Mouse (Mus musculus) brain, embryonic 14.5 days (tissue): ENCODE results near the gene Gm20425.

Experiments
- CTCF ChIP-seq: fragments of 200-500 bp; IDR thresholded peaks from 2 replicates; pipeline ENCODE4 v1.5.1; 2012; ENCODE audit warnings: inconsistent platforms, mild to moderate bottlenecking, moderate library complexity, borderline replicate concordance; ENCODE audit not compliant: insufficient read depth, insufficient read length; ENCODE audit errors: extremely low read depth
- POLR2A ChIP-seq: fragments of 200-500 bp; IDR thresholded peaks from 2 replicates; pipeline ENCODE4 v1.6.1; 2012; ENCODE audit warnings: mild to moderate bottlenecking, inconsistent platforms, borderline replicate concordance; ENCODE audit not compliant: poor library complexity, insufficient read depth, insufficient read length, severe bottlenecking; ENCODE audit errors: extremely low read depth

DNA sequence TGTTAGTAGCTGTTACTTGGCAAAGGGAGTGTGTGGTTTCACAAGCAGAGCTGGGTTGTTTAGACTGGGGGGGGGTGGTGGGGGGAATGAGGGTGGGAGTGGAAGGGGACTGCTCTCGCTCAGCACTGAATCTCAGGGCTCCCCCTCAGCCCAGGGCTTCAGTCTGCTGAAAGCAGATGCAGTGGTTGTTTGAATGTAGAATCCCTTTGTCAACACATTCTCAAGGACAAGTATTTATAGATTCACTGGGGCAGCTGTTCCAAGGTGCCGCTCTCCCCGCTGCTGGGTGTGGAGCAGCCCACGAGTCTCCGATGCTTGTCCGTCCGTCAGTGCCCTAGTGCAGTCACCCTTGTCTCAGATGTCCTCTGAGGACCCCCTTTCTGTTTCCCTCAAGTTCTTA lies 88.8 kb downstream of the Gm20425 start:
- no peak for TF ChIP-seq POLR2A
- no peak for TF ChIP-seq CTCF
